Mouse (Mus musculus) gastrocnemius, postnatal 25 days (tissue): ENCODE results near the gene Rab5a. TPM values are rescaled to one million over a fixed set of nuclear protein-coding genes. Genes with fewer than 3 reads are reported as not detected.
"Not testable (repeated sequence)": the region's sequence is repeated elsewhere in the genome, so short reads cannot be mapped to it uniquely, and the experiment has no call there.

Source experiments
- DNase-seq: peaks from one replicate; pipeline ENCODE4 v3.0.0; 2022
- long read RNA-seq, 2 experiments: library from polyadenylated mRNA; stranded (forward); transcript quantifications; one replicate each; pipeline ENCODE4 v2.0.0; 2021
- total RNA-seq, 2 experiments: library from RNA; stranded (reverse); gene quantifications; 1 replicate in 1 of 2; 2 replicates in 1 of 2; pipeline ENCODE4 v1.2.3; 2021

The Rab5a gene
- total RNA-seq = 10 to 100 TPM; 38.3 to 39.7 TPM
- long read RNA-seq, experiment 1, transcript Rab5a-201 (6 exons, 2,366 nt) = major isoform, 44 of 48 reads
- long read RNA-seq, experiment 1, partial matches to known transcripts = 0 of 48 reads
- long read RNA-seq, experiment 1, other reads (novel, unspliced or antisense) = 4 of 48 reads
- long read RNA-seq, experiment 2, transcript Rab5a-201 (6 exons, 2,366 nt) = major isoform, 71 of 73 reads
- long read RNA-seq, experiment 2, partial matches to known transcripts = 2 of 73 reads
- long read RNA-seq, experiment 2, other reads (novel, unspliced or antisense) = 0 of 73 reads

- peak; percentile 99 for DNase-seq
Observed at GRCm38 (mm10) chr17:53478858-53479603, at the start of gene Rab5a. Gene Rab5a (plus strand): TSS chr17:53479234.

GRCm38 (mm10) chr17:53456152-53456551 lies 22.9 kb upstream of the Rab5a start:
- no peak for DNase-seq

- no peak for DNase-seq
Observed at GRCm38 (mm10) chr17:53456742-53457141, 22.3 kb upstream of the Rab5a start.

GRCm38 (mm10) chr17:53462603-53463495 lies 16.2 kb upstream of the Rab5a start, which contains the start of gene Efhb:
Gene Efhb (minus strand): TSS chr17:53463321.
- peak; percentile 84 for DNase-seq

- no peak for DNase-seq
Observed at GRCm38 (mm10) chr17:53463496-53463840, 15.6 kb upstream of the Rab5a start.

GRCm38 (mm10) chr17:53465569-53465968 lies 13.5 kb upstream of the Rab5a start:
- no peak for DNase-seq

- DNase-seq = no peak
Observed at GRCm38 (mm10) chr17:53468697-53469096, 10.3 kb upstream of the Rab5a start.

- no peak for DNase-seq
Observed at GRCm38 (mm10) chr17:53478066-53478857, 772 bp upstream of the Rab5a start.

GRCm38 (mm10) chr17:53479604-53480041 lies 589 bp downstream of the Rab5a start:
- no peak for DNase-seq

- no peak for DNase-seq
Observed at GRCm38 (mm10) chr17:53480433-53480832, 1.4 kb downstream of the Rab5a start.

- DNase-seq = no peak
Observed at GRCm38 (mm10) chr17:53488291-53489006, 9.4 kb downstream of the Rab5a start.

GRCm38 (mm10) chr17:53489007-53489378 lies 10.0 kb downstream of the Rab5a start:
- no peak for DNase-seq

- DNase-seq = no peak
Observed at GRCm38 (mm10) chr17:53502966-53503365, 23.9 kb downstream of the Rab5a start.

- DNase-seq = no peak
Observed at GRCm38 (mm10) chr17:53512311-53512951, 33.4 kb downstream of the Rab5a start.

GRCm38 (mm10) chr17:53519364-53519763 lies 40.3 kb downstream of the Rab5a start:
- DNase-seq = no peak

- DNase-seq = no peak
Observed at GRCm38 (mm10) chr17:53520509-53520908, 41.5 kb downstream of the Rab5a start.

GRCm38 (mm10) chr17:53528034-53528433 lies 49.0 kb downstream of the Rab5a start:
- DNase-seq = no peak

- DNase-seq = no peak
Observed at GRCm38 (mm10) chr17:53531160-53531559, 52.1 kb downstream of the Rab5a start.

- no peak for DNase-seq
Observed at GRCm38 (mm10) chr17:53532425-53532824, 53.4 kb downstream of the Rab5a start.

- not testable (repeated sequence) for DNase-seq
Observed at GRCm38 (mm10) chr17:53539351-53539750, 60.3 kb downstream of the Rab5a start, which contains the start of gene Pp2d1. Gene Pp2d1 (minus strand): TSS chr17:53539451.
